Mouse (Mus musculus) kidney, adult 2 months (tissue): ENCODE measurements around the gene Herpud2. TPM values are rescaled to one million over a fixed set of nuclear protein-coding genes. Genes with fewer than 3 reads are reported as not detected.
"Not testable (repeated sequence)": the region's sequence is repeated elsewhere in the genome, so short reads cannot be mapped to it uniquely, and the experiment has no call there.

Experiments
- DNase-seq: peaks from one replicate; pipeline ENCODE4 v3.0.0; 2021
- H3K27ac ChIP-seq: fragments of 200-500 bp; 2 replicates; pipeline ENCODE4 v1.5.1; 2012; ENCODE audit warnings: low read depth, low read length, control low read depth, inconsistent platforms; ENCODE audit not compliant: insufficient read depth
- H3K27me3 ChIP-seq: fragments of 200-500 bp; replicated peaks from 2 replicates; pipeline ENCODE4 v1.6.1; 2012; ENCODE audit warnings: mild to moderate bottlenecking, moderate library complexity, low read length, inconsistent platforms; ENCODE audit not compliant: control insufficient read depth, insufficient read depth
- H3K36me3 ChIP-seq: fragments of 200-500 bp; 2 replicates; pipeline ENCODE4 v1.6.1; 2012; ENCODE audit warnings: mild to moderate bottlenecking, moderate library complexity, low read length, inconsistent platforms; ENCODE audit not compliant: control insufficient read depth, insufficient read depth
- H3K4me1 ChIP-seq: fragments of 200-500 bp; 2 replicates; pipeline ENCODE4 v1.6.1; 2011; ENCODE audit warnings: low read length; ENCODE audit not compliant: control insufficient read depth, insufficient read depth
- H3K4me3 ChIP-seq: fragments of 200-500 bp; 2 replicates; pipeline ENCODE4 v1.5.1; 2011; ENCODE audit warnings: mild to moderate bottlenecking, low read depth, low read length, control low read depth; ENCODE audit not compliant: insufficient read depth
- CTCF ChIP-seq: fragments of 200-500 bp; conservative IDR thresholded peaks from 2 replicates; pipeline ENCODE4 v1.5.1; 2011; ENCODE audit warnings: low read depth, mild to moderate bottlenecking, control low read depth, low read length, moderate library complexity, mixed read lengths; ENCODE audit not compliant: insufficient read depth, insufficient read length
- POLR2A ChIP-seq: fragments of 200-500 bp; IDR thresholded peaks from one replicate; pipeline ENCODE4 v1.6.1; 2011; ENCODE audit warnings: low read depth, low read length, control low read depth
- WGBS: fragments of 180-500 bp; shearing (Covaris S2); methylation state at CpG from one replicate; pipeline ENCODE4 v1.1.7; 2018; 5-methylcytosine and 5-hydroxymethylcytosine counted together
- polyA plus RNA-seq: library from polyadenylated mRNA; depleted of rRNA; stranded (reverse); fragments of >200 nt; gene quantifications from 2 replicates; pipeline ENCODE4 v1.2.3, GENCODE M21; 2012

The Herpud2 gene
- polyA plus RNA-seq, 1 experiment, result 25.4 TPM

GRCm38 (mm10) chr9:25132253-25132652 is 19.4 kb downstream of the Herpud2 start:
- Histone ChIP-seq H3K4me3 (no peak overlapping the region), H3K27ac (no peak overlapping the region), H3K4me1 (no peaks in the 10 kb centered on the region), H3K27me3 (no peaks in the 10 kb centered on the region), H3K36me3 (no peaks in the 10 kb centered on the region)
- no peak for TF ChIP-seq POLR2A
- TF ChIP-seq CTCF, result no peak
- no peak for DNase-seq

- no peaks in the 10 kb centered on the region for H3K4me1 ChIP-seq
- no peak overlapping the region for H3K4me3 ChIP-seq
- WGBS, result 90% methylated on average over 2 of the region's 2 CpGs
- no peak overlapping the region for H3K27ac ChIP-seq
- no peaks in the 10 kb centered on the region for H3K27me3 ChIP-seq
- TF ChIP-seq POLR2A (no peak), CTCF (no peak)
- DNase-seq, result no peak
- peaks cover 1% of the 10 kb centered on the region; the same call in 1 of the 2 replicates for H3K36me3 ChIP-seq
Observed at GRCm38 (mm10) chr9:25124048-25124447, 27.6 kb downstream of the Herpud2 start.

GRCm38 (mm10) chr9:25123590-25123989 is 28.0 kb downstream of the Herpud2 start:
- WGBS, result 100% methylated on average over 1 of the region's 1 CpGs
- H3K4me1 ChIP-seq, H3K27ac ChIP-seq, H3K27me3 ChIP-seq, H3K36me3 ChIP-seq, H3K4me3 ChIP-seq, DNase-seq: not testable (repeated sequence)

GRCm38 (mm10) chr9:25104638-25105037 is 47.0 kb downstream of the Herpud2 start:
- Histone ChIP-seq H3K27ac (no peak overlapping the region), H3K36me3 (peaks cover 5% of the 10 kb centered on the region), H3K4me1 (no peaks in the 10 kb centered on the region), H3K4me3 (no peak overlapping the region), H3K27me3 (no peaks in the 10 kb centered on the region)
- no peak for TF ChIP-seq POLR2A
- peak; percentile 42 for TF ChIP-seq CTCF
- DNase-seq, result peak; percentile 41

GRCm38 (mm10) chr9:25102881-25103280 is 48.7 kb downstream of the Herpud2 start:
- no peaks in the 10 kb centered on the region; the same call in 1 of the 2 replicates for H3K36me3 ChIP-seq
- 92% methylated on average over 1 of the region's 1 CpGs for WGBS
- TF ChIP-seq CTCF (no peak), POLR2A (no peak)

GRCm38 (mm10) chr9:25090853-25091252 is 60.8 kb downstream of the Herpud2 start:
- Histone ChIP-seq H3K27me3 (no peaks in the 10 kb centered on the region), H3K4me3 (no peak overlapping the region), H3K27ac (no peak overlapping the region), H3K36me3 (no peaks in the 10 kb centered on the region), H3K4me1 (no peaks in the 10 kb centered on the region)
- DNase-seq, result no peak
- 37% methylated on average over 1 of the region's 1 CpGs for WGBS
- no peak for TF ChIP-seq CTCF
- no peak for TF ChIP-seq POLR2A

More at GRCm38 (mm10) chr9:25102881-25103280, 48.7 kb downstream of the Herpud2 start:
- no peak for DNase-seq
- Histone ChIP-seq H3K4me1 (no peaks in the 10 kb centered on the region), H3K4me3 (no peak overlapping the region), H3K27ac (no peak overlapping the region), H3K27me3 (no peaks in the 10 kb centered on the region)

- Histone ChIP-seq H3K4me3 (no peak within 1 kb of the TSS), H3K4me1 (no peaks in the 10 kb centered on the region), H3K27me3 (no peaks in the 10 kb centered on the region), H3K27ac (no peak within 1 kb of the TSS), H3K36me3 (no peaks in the 10 kb centered on the region)
- WGBS, result 80% methylated on average over 2 of the region's 2 CpGs
- TF ChIP-seq CTCF (no peak), POLR2A (no peak)
- DNase-seq, result no peak
Observed at GRCm38 (mm10) chr9:25089122-25089521, 62.5 kb downstream of the Herpud2 start, which contains the start of gene Gm10181. Gene Gm10181, plus strand, starts transcription at chr9:25089422.

- Histone ChIP-seq H3K27me3 (no peaks in the 10 kb centered on the region), H3K4me3 (no peak overlapping the region), H3K27ac (no peak overlapping the region), H3K36me3 (no peaks in the 10 kb centered on the region), H3K4me1 (no peaks in the 10 kb centered on the region)
- DNase-seq, result no peak
- 83% methylated on average over 1 of the region's 1 CpGs for WGBS
- TF ChIP-seq CTCF (no peak), POLR2A (no peak)
Observed at GRCm38 (mm10) chr9:25076505-25076904, 75.1 kb downstream of the Herpud2 start.
